Mouse (Mus musculus): ENCODE measurements around the gene D430042O09Rik. TPM values are rescaled to one million over a fixed set of nuclear protein-coding genes. Genes with fewer than 3 reads are reported as not detected.

D430042O09Rik gene
- total and polyA plus RNA-seq, 3 experiments: 1.8 to 4.8 (median 3.4) TPM

GRCm38 (mm10) chr7:125694056-125694455 lies 13.6 kb upstream of the D430042O09Rik start:
- in situ Hi-C loops (cut with MboI; ENCODE audit: low pct_ligation_motif_present, low pct_unique_long_range_greater_than_20kb, low sequenced_read_pairs): no loop called here
- Histone ChIP-seq H3K9ac (ENCODE audit: insufficient read depth, low read depth) (no peak overlapping the region), H3K9me3 (replicated peaks; ENCODE audit: low read length) (peaks cover 11% of the 10 kb centered on the region), H3K27me3 (replicated peaks) (no peaks in the 10 kb centered on the region), H3K27ac (ENCODE audit: insufficient read depth, low read depth) (no peak overlapping the region), H3K4me1 (ENCODE audit: control insufficient read depth in 1 of 2, insufficient read depth in 2 of 2) (0 out of 4 replicates have a peak, but pooled peaks cover 0 to 4% of the 10 kb centered on the region in 2 experiments), H3K4me2 (ENCODE audit: insufficient read depth, low read depth, poor library complexity, severe bottlenecking) (no peak overlapping the region), H3K79me2 (replicated peaks; ENCODE audit: control insufficient read depth, extremely low read depth, insufficient read depth, poor library complexity, severe bottlenecking) (no peaks in the 10 kb centered on the region; the same call in 1 of the 2 replicates), H3K36me3 (replicated peaks in 1 of 2; ENCODE audit: control insufficient read depth in 1 of 2, insufficient read depth in 1 of 2, low read length in 1 of 2) (peaks cover 77 to 100% of the 10 kb centered on the region in 2 experiments), H3K4me3 (replicated peaks in 1 of 3; ENCODE audit: low read depth in 2 of 3, low read length in 2 of 3, poor library complexity in 1 of 3) (no peak overlapping the region)
- DNase-seq (ENCODE audit: extremely low read depth): no peak
- dilution Hi-C loops (cut with MboI; ENCODE audit: extremely low pct_ligation_motif_present, extremely low pct_unique_long_range_greater_than_20kb, low sequenced_read_pairs): no loop called here
- TF ChIP-seq JUN (IDR thresholded peaks at IDR 0.05; ENCODE audit: insufficient read depth, low read depth, low read length) (no peak), USF2 (conservative IDR thresholded peaks at IDR 0.05; ENCODE audit: low read depth, low read length) (no peak), ETS1 (conservative IDR thresholded peaks at IDR 0.05; ENCODE audit: low read depth, low read length) (no peak), RAD21 (IDR thresholded peaks at IDR 0.05; ENCODE audit: low read depth, low read length) (no peak), POLR2A (IDR thresholded peaks at IDR 0.05; ENCODE audit: low read depth, low read length) (no peak), CTCF (conservative IDR thresholded peaks at IDR 0.05 in 1 of 2, IDR thresholded peaks at IDR 0.05 in 1 of 2; ENCODE audit: low read depth in 2 of 2, low read length in 2 of 2) (no peak), CHD1 (IDR thresholded peaks at IDR 0.05; ENCODE audit: low read depth, low read length) (no peak)

DNA sequence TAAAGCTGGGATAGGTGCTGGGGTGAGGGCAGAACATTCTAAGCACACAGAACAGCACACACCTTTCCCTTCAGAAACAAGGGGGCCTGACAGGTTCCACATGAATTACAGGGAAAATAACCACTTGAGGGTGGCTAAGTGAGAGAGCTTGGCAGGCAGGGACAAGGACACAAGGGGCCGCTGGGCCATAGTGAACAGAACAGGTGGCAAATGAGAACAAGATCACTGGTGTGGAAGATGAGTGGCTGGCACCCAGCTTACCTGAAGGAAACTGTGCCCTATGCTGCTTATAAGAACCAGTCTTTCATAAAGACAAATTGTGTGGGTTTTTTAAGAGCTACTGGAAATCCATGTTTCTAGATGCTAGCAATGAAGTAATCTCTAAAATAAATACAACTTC lies 4.9 kb upstream of the D430042O09Rik start:
- Histone ChIP-seq H3K4me3 (replicated peaks in 1 of 3; ENCODE audit: low read depth in 2 of 3, low read length in 2 of 3, poor library complexity in 1 of 3) (no peak overlapping the region), H3K4me2 (ENCODE audit: insufficient read depth, low read depth, poor library complexity, severe bottlenecking) (no peak overlapping the region), H3K79me2 (replicated peaks; ENCODE audit: control insufficient read depth, extremely low read depth, insufficient read depth, poor library complexity, severe bottlenecking) (peaks cover 23% of the 10 kb centered on the region), H3K27ac (ENCODE audit: insufficient read depth, low read depth) (no peak overlapping the region), H3K36me3 (replicated peaks in 1 of 2; ENCODE audit: control insufficient read depth in 1 of 2, insufficient read depth in 1 of 2, low read length in 1 of 2) (peaks cover 58 to 77% of the 10 kb centered on the region in 2 experiments), H3K9ac (ENCODE audit: insufficient read depth, low read depth) (no peak overlapping the region), H3K27me3 (replicated peaks) (no peaks in the 10 kb centered on the region), H3K9me3 (replicated peaks; ENCODE audit: low read length) (peaks cover 20% of the 10 kb centered on the region), H3K4me1 (ENCODE audit: control insufficient read depth in 1 of 2, insufficient read depth in 2 of 2) (peaks cover 3 to 22% of the 10 kb centered on the region in 2 experiments; a peak in 3 of 4 replicates)
- DNase-seq (ENCODE audit: extremely low read depth): no peak
- TF ChIP-seq ZC3H11A (IDR thresholded peaks at IDR 0.05; ENCODE audit: low read depth, low read length) (no peak), E2F4 (IDR thresholded peaks at IDR 0.05; ENCODE audit: insufficient replicate concordance, low read depth, low read length) (no peak), HCFC1 (IDR thresholded peaks at IDR 0.05; ENCODE audit: low read depth, low read length) (no peak), ZNF384 (IDR thresholded peaks at IDR 0.05; ENCODE audit: low read depth, low read length) (no peak), CTCF (conservative IDR thresholded peaks at IDR 0.05 in 1 of 2, IDR thresholded peaks at IDR 0.05 in 1 of 2; ENCODE audit: low read depth in 2 of 2, low read length in 2 of 2) (no peak), SMC3 (IDR thresholded peaks at IDR 0.05; ENCODE audit: low read depth, low read length) (no peak), SIN3A (IDR thresholded peaks at IDR 0.05; ENCODE audit: low read length) (no peak), KAT2A (IDR thresholded peaks at IDR 0.05; ENCODE audit: insufficient replicate concordance, low read length) (no peak), IRF4 (IDR thresholded peaks at IDR 0.05; ENCODE audit: low read depth, low read length) (no peak), ZMIZ1 (IDR thresholded peaks at IDR 0.05; ENCODE audit: low read depth, low read length) (no peak), USF2 (conservative IDR thresholded peaks at IDR 0.05; ENCODE audit: low read depth, low read length) (no peak), POLR2A (IDR thresholded peaks at IDR 0.05; ENCODE audit: low read depth, low read length) (no peak), ELF1 (IDR thresholded peaks at IDR 0.05; ENCODE audit: low read depth, low read length) (no peak)
- in situ Hi-C loops (cut with MboI; ENCODE audit: low pct_ligation_motif_present, low pct_unique_long_range_greater_than_20kb, low sequenced_read_pairs) (no loop called here), dilution Hi-C loops (cut with MboI; ENCODE audit: extremely low pct_ligation_motif_present, extremely low pct_unique_long_range_greater_than_20kb, low sequenced_read_pairs) (no loop called here)
